ENCODE assay signal across 8 mouse cellular contexts in the genomic region with DNA sequence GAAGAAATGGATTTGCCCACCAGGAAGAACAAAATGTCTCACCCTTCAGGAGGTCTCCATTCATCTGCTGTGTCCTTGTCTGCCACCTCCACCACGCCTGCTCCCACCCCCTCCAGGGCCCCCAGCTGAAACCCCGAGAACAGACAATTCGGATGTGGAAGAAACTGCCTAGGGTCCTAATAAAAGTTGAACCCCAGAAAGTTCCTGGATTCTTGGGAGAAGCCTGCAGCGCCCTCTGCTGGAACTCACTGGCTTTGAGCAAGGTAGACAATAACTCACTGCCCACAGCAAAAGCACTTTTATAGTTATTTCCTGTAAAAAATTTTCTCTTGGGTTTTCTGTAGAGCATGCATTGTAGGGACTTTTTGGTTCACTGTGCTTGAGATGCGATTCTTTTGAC. TPM values are rescaled to one million over a fixed set of nuclear protein-coding genes. Genes with fewer than 3 reads are reported as not detected.
DNase-seq lines count a peak whose midpoint lies in the region; ATAC-seq lines count a peak whose summit lies in the region.

No protein-coding gene starts in this region.

- WGBS in liver, embryonic 12.5 days (ENCODE audit: insufficient replicate concordance), result 7% methylated on average over 5 of the region's 5 CpGs
- 13% methylated on average over 5 of the region's 5 CpGs for WGBS in embryonic facial prominence, embryonic 11.5 days

- intact Hi-C loops in left cerebral cortex, postnatal 4 days (cut with DNase I), result no loop called here

- H3K4me1 ChIP-seq in liver, embryonic 12.5 days, result no peaks in the 10 kb centered on the region
- H3K4me1 ChIP-seq in embryonic facial prominence, embryonic 11.5 days (ENCODE audit: control insufficient read depth, insufficient read depth, low read length), result no peaks in the 10 kb centered on the region

- peak; percentile 60 for DNase-seq in liver
- peak; percentile 80 for DNase-seq in adrenal gland, postnatal 25 days
- peak; percentile 80 for DNase-seq in embryonic facial prominence, embryonic 11.5 days (ENCODE audit: low spot score)
- peak; percentile 82 for DNase-seq in heart, postnatal 4 days
- peak; percentile 75 for DNase-seq in left cerebral cortex, postnatal 4 days
- DNase-seq in retina, postnatal 1 day, result peak; percentile 73
- DNase-seq in urinary bladder, postnatal 10 days (ENCODE audit: low spot score), result peak; percentile 37

- no peak overlapping the region for H3K4me2 ChIP-seq in liver, embryonic 12.5 days
- no peak overlapping the region for H3K4me2 ChIP-seq in embryonic facial prominence, embryonic 11.5 days (ENCODE audit: low read depth, low read length)

- H3K4me3 ChIP-seq in liver, embryonic 12.5 days, result no peak overlapping the region
- no peak overlapping the region for H3K4me3 ChIP-seq in embryonic facial prominence, embryonic 11.5 days (ENCODE audit: low read depth, low read length)

- H3K36me3 ChIP-seq in liver, embryonic 12.5 days, result no peaks in the 10 kb centered on the region
- no peaks in the 10 kb centered on the region for H3K36me3 ChIP-seq in embryonic facial prominence, embryonic 11.5 days (replicated peaks; ENCODE audit: control insufficient read depth, insufficient read depth, low read depth, low read length)

- H3K9ac ChIP-seq in liver, embryonic 12.5 days, result no peak overlapping the region
- no peak overlapping the region for H3K9ac ChIP-seq in embryonic facial prominence, embryonic 11.5 days (replicated peaks; ENCODE audit: low read length)

- peaks cover 4% of the 10 kb centered on the region; the same call in 1 of the 2 replicates for H3K27me3 ChIP-seq in liver, embryonic 12.5 days (replicated peaks)
- no peaks in the 10 kb centered on the region for H3K27me3 ChIP-seq in embryonic facial prominence, embryonic 11.5 days (ENCODE audit: control insufficient read depth, insufficient read depth, low read length)

- ATAC-seq in liver, embryonic 12.5 days, result no peak
- ATAC-seq in embryonic facial prominence, embryonic 11.5 days (replicated peaks; ENCODE audit: insufficient number of reproducible peaks, low FRiP score, low TSS enrichment, low read depth), result no peak

- no peak overlapping the region for H3K27ac ChIP-seq in liver, embryonic 12.5 days
- H3K27ac ChIP-seq in embryonic facial prominence, embryonic 11.5 days (replicated peaks; ENCODE audit: low read depth, low read length), result no peak overlapping the region

- H3K9me3 ChIP-seq in liver, embryonic 12.5 days (replicated peaks), result no peaks in the 10 kb centered on the region
- H3K9me3 ChIP-seq in embryonic facial prominence, embryonic 11.5 days (replicated peaks; ENCODE audit: control insufficient read depth, low read length), result no peaks in the 10 kb centered on the region

RNA-seq across cellular contexts. Expression of gene Defb48, which starts 9.3 kb away (rescaled TPM):
- polyA plus RNA-seq in liver, embryonic 12.5 days (2016; fragmentation: Nextera tagmentation; extraction: Ambion mirVana), result not detected in 2 replicates
- not detected in 2 replicates for total RNA-seq in adrenal gland, postnatal 25 days (2021)
- not detected in 2 replicates for polyA plus RNA-seq in embryonic facial prominence, embryonic 11.5 days (2014; fragmentation: Nextera tagmentation; extraction: Ambion mirVana)
- total RNA-seq in heart, postnatal 4 days (2021), result not detected
- total RNA-seq in left cerebral cortex, postnatal 4 days (2021), result not detected

RNA-seq across cellular contexts. Expression of gene Defb47, which starts 22.8 kb away (rescaled TPM):
- not detected in 2 replicates for polyA plus RNA-seq in liver, embryonic 12.5 days (2016; fragmentation: Nextera tagmentation; extraction: Ambion mirVana)
- not detected in 2 replicates for total RNA-seq in adrenal gland, postnatal 25 days (2021)
- not detected in 2 replicates for polyA plus RNA-seq in embryonic facial prominence, embryonic 11.5 days (2014; fragmentation: Nextera tagmentation; extraction: Ambion mirVana)
- total RNA-seq in heart, postnatal 4 days (2021), result not detected
- total RNA-seq in left cerebral cortex, postnatal 4 days (2021), result not detected

RNA-seq across cellular contexts. Expression of gene Defb43, which starts 36.5 kb away (rescaled TPM):
- polyA plus RNA-seq in liver, embryonic 12.5 days (2016; fragmentation: Nextera tagmentation; extraction: Ambion mirVana), result not detected in 2 replicates
- total RNA-seq in adrenal gland, postnatal 25 days (2021), result not detected in 2 replicates
- not detected in 2 replicates for polyA plus RNA-seq in embryonic facial prominence, embryonic 11.5 days (2014; fragmentation: Nextera tagmentation; extraction: Ambion mirVana)
- not detected for total RNA-seq in heart, postnatal 4 days (2021)
- not detected for total RNA-seq in left cerebral cortex, postnatal 4 days (2021)
